Mouse (Mus musculus) spleen, postnatal 36 days (tissue): ENCODE results near the gene Nrp2.
A peak's percentile ranks its signal among the peaks of the same experiment; 100 is the strongest.

Experiments used
- DNase-seq, 2 experiments: peaks; one replicate each; pipeline ENCODE4 v3.0.0; 2022; ENCODE audit warnings: low spot score in 2 of 2, mixed read lengths in 1 of 2

Gene Nrp2

GRCm38 (mm10) chr1:62704889-62705516 is 1.9 kb downstream of the Nrp2 start:
- no peak for DNase-seq

GRCm38 (mm10) chr1:62705517-62705981 is 2.5 kb downstream of the Nrp2 start:
- no peak for DNase-seq

GRCm38 (mm10) chr1:62706085-62707021 is 3.3 kb downstream of the Nrp2 start:
- DNase-seq, result peak; percentile 8 to 13

GRCm38 (mm10) chr1:62707101-62707912 is 4.2 kb downstream of the Nrp2 start:
- no peak for DNase-seq

- DNase-seq, result no peak
These were observed 5.1 kb downstream of the Nrp2 start for GRCm38 (mm10) chr1:62707913-62708860.

- DNase-seq, result no peak
These were observed 6.8 kb downstream of the Nrp2 start for GRCm38 (mm10) chr1:62709770-62710335.

DNA sequence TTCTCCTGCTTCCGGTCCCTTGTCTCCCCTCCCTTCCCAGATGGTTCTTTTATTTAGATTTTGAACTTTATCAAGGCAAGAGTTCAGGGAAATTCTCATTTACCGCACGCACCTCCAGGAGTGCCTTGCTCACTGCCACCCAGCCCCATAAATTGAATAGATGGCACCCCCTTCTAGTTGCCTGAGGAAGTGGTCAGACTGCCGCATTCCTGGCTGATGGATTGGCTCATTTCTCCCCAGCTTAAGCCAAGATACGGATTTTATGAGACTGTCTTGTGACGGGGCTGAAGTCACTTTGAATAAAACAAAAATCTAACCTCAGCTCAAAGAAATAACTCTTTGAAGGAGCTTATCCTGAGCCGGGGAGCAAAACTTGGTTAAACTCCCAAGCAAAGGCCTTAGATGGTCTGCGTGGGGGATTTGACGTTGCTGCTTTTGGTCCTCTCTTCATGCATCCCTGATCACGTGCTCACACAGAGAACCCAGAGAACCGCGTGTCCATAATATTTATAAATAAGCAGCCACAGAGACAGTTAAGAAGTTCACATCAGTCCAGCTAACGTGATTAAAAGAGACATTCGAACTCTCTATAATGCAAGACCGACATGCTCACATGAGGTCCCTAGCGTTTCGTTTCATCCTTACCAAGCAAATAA is 10.1 kb downstream of the Nrp2 start:
- DNase-seq, result no peak

GRCm38 (mm10) chr1:62715004-62715403 is 11.9 kb downstream of the Nrp2 start:
- DNase-seq, result no peak

GRCm38 (mm10) chr1:62715692-62716091 is 12.6 kb downstream of the Nrp2 start:
- DNase-seq, result no peak

- DNase-seq, result no peak
These were observed 13.9 kb downstream of the Nrp2 start for GRCm38 (mm10) chr1:62716836-62717478.

- DNase-seq, result no peak
These were observed 14.6 kb downstream of the Nrp2 start for GRCm38 (mm10) chr1:62717552-62718236.

- no peak for DNase-seq
These were observed 15.1 kb downstream of the Nrp2 start for GRCm38 (mm10) chr1:62718237-62718571.

GRCm38 (mm10) chr1:62718750-62719149 is 15.7 kb downstream of the Nrp2 start:
- DNase-seq, result no peak

- no peak for DNase-seq
These were observed 16.7 kb downstream of the Nrp2 start for GRCm38 (mm10) chr1:62719770-62720169.

GRCm38 (mm10) chr1:62720176-62720575 is 17.1 kb downstream of the Nrp2 start:
- DNase-seq, result no peak

GRCm38 (mm10) chr1:62720727-62721705 is 17.9 kb downstream of the Nrp2 start:
- peak; percentile 71 to 73 for DNase-seq

- peak in 1 of 2 experiments; percentile 12 for DNase-seq
These were observed 18.7 kb downstream of the Nrp2 start for GRCm38 (mm10) chr1:62721706-62722187.

GRCm38 (mm10) chr1:62722526-62722925 is 19.4 kb downstream of the Nrp2 start:
- peak in 1 of 2 experiments; percentile 17 for DNase-seq
